Mouse (Mus musculus): Measurements from ENCODE around the gene Disc1. TPM values are rescaled to one million over a fixed set of nuclear protein-coding genes. Genes with fewer than 3 reads are reported as not detected.

The Disc1 gene
- polyA plus RNA-seq, 1 experiment from 2014 or later: 1.6 TPM

DNA sequence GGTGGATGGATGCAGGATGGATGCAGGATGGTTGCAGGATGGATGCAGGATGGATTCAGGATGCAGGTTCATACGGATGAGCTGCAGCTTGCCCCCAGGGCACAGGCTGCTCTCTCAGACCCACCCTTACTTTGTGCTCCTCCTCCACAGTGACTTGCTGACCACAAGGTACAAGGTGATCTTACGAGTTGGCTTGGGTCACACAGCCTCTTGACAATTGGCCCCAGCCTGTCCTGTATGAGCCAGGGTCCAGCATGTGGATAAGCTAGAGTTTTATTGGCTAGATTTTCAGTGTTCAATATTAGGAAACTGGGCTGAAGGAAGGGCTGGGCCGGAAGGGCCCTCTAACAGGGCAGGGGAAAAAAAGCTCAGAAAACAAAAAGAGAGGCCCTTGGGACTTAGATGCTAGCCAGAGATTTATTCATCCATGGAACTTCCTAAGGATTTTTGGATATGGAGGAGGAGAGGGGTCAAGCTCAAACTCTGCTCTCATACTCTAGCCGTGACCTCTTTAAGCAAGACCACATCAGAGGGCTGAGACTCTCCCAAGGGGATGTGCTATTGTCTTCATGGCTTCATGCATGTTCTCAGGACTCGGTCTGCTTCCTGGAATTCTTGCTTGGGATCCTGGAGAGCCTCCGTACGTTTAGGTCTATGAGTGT is 143.5 kb downstream of the Disc1 start:
- WGBS: 75% methylated on average over 7 of the region's 7 CpGs
- Histone ChIP-seq H3K27me3 (replicated peaks) (no peaks in the 10 kb centered on the region), H3K36me3 (no peaks in the 10 kb centered on the region), H3K9ac (no peak overlapping the region), H3K9me3 (no peaks in the 10 kb centered on the region), H3K4me1 (replicated peaks) (peaks cover 4% of the 10 kb centered on the region; the same call in 1 of the 2 replicates), H3K4me2 (replicated peaks) (no peak overlapping the region), H3K27ac (no peak overlapping the region), H3K4me3 (replicated peaks) (no peak overlapping the region)
- ATAC-seq: no peak

DNA sequence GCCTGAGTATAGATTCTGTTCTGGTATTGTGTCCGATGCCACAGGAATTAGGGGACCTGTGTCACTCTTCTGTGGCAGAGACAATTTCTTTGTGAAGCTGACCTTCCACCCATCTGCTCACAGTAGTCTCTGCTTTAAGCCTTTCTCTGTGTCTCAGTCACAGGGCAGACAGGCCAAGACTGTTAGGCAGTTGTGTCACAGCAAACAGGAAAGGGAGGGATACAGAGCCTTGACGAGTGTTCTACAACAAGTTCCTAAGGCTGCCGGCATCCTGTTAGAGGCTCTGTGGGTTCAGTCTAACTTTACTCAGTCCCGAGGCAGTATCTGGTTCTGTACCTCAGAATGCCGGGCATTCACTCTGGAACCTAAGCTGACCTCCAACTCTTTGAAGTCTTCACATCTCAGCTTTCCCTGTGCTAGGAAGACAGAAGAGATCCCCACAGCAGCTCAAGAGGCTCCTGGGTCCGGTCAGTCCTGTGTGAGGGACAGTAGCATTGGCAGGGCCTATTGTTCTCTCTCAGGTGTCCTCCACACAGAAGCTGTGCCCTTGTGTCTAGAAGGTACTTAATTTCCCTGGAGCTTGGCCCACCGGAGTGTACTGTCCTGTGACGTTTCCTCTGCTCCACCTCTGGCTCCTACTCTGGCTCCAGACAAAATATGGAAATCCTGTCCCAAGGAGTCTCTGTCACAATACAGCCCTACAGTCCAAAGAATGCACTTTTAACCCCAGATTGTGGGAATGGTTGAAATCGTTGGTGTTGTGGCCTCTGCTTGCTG is 144.6 kb downstream of the Disc1 start:
- ATAC-seq: no peak
- Histone ChIP-seq H3K9me3 (no peaks in the 10 kb centered on the region), H3K27me3 (replicated peaks) (no peaks in the 10 kb centered on the region), H3K9ac (no peak overlapping the region), H3K4me2 (replicated peaks) (no peak overlapping the region), H3K36me3 (no peaks in the 10 kb centered on the region), H3K4me1 (replicated peaks) (peaks cover 4% of the 10 kb centered on the region; the same call in 1 of the 2 replicates), H3K4me3 (replicated peaks) (no peak overlapping the region), H3K27ac (no peak overlapping the region)
- 73% methylated on average over 9 of the region's 9 CpGs for WGBS

DNA sequence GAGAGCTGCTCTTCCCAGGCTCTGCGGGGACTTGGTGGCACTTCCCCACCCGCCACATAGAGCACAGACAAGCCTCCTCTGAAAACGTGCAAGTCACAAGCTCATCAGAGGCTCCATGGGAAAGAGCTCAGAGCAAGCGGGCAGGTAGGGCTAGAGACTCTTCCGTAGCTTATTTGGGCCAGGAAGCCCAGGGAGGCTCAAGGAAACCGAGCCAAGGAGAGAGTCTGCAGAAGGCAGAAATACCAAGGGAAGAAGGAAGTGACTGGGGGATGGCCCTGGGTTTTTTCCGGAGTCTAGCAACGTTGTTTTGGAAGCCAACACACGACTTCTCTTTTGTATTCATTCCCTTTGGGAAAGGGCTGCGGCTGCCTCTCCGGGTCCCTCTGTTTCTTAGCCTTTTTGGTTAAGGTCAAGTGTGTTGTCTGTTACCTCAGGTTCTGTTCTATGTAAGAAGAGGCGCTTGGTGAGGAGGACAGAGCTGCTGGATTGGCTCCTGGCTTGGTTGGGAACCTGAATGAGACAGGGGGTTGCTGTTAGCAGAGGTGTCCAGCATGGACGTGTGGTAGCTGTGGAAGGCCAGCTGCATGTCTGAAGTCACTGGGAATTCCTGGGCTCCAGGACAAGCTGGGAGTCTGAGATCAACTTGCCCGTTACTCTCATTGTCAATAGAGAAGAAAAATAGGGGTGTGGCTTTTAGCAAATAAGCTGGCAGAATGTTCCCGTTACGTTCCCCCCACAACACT is 145.4 kb downstream of the Disc1 start:
- no peak overlapping the region for H3K27ac ChIP-seq
- H3K9me3 ChIP-seq: no peaks in the 10 kb centered on the region
- H3K36me3 ChIP-seq: no peaks in the 10 kb centered on the region
- H3K27me3 ChIP-seq (replicated peaks): no peaks in the 10 kb centered on the region
- H3K9ac ChIP-seq: no peak overlapping the region
- peaks cover 4% of the 10 kb centered on the region; the same call in 1 of the 2 replicates for H3K4me1 ChIP-seq (replicated peaks)
- H3K4me2 ChIP-seq (replicated peaks): no peak overlapping the region
- ATAC-seq: no peak
- no peak overlapping the region for H3K4me3 ChIP-seq (replicated peaks)
- WGBS: 56% methylated on average over 16 of the region's 16 CpGs

DNA sequence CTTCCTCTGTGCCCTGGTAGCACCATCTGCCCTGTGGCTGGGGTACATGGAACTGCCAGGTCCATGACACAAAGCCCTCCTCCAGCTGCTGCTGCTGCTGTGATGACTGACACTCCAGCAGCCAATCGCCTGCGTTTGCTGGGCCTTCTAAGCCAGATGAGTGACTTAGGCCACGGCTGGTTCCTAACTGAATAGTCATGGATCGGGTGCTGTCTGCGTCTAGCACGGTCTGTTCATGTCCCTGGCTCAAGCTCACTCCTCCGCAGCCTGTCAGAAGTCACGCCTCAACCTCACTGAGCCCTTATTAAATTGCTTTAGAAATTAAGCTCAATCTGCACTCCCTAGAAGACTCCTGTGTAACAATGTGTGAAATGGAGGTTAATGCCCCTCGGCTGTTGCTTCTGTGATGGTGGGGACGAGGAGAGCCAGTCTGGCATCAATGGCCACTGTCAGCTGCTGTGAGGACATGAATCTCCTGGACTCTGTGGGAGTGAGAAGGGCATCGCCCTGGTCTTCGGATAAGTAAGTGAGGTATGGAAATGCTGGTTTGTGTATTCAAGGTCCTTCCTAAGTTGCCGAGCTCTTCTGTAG is 146.4 kb downstream of the Disc1 start:
- no peaks in the 10 kb centered on the region for H3K27me3 ChIP-seq (replicated peaks)
- H3K9me3 ChIP-seq: no peaks in the 10 kb centered on the region
- H3K36me3 ChIP-seq: no peaks in the 10 kb centered on the region
- WGBS: 82% methylated on average over 13 of the region's 13 CpGs
- no peak for ATAC-seq
- H3K4me3 ChIP-seq (replicated peaks): no peak overlapping the region
- H3K9ac ChIP-seq: no peak overlapping the region
- peaks cover 4% of the 10 kb centered on the region; the same call in 1 of the 2 replicates for H3K4me1 ChIP-seq (replicated peaks)
- no peak overlapping the region for H3K4me2 ChIP-seq (replicated peaks)
- no peak overlapping the region for H3K27ac ChIP-seq

DNA sequence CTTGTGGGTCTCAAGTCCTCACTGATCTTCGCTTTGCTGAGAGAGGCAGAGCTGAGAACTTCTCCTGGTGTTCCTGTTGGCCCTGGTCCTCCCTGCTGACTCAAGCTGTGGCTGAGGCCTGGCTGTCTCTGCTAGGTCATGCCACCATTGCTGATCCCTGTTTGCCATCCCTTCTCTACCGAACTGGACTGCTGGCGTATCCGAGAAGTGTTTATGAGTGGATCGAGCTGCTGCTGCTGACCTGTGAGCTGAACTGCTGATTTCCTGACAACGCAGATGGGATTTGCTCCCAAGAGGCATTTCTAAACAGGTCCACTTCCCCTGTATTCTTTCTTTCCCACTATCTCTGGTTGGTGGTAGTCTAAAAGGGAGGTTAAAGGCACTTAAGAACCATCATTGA is 147.7 kb downstream of the Disc1 start:
- ATAC-seq: no peak
- Histone ChIP-seq H3K4me1 (replicated peaks) (peaks cover 4% of the 10 kb centered on the region; the same call in 1 of the 2 replicates), H3K9ac (no peak overlapping the region), H3K9me3 (no peaks in the 10 kb centered on the region), H3K27me3 (replicated peaks) (no peaks in the 10 kb centered on the region), H3K4me2 (replicated peaks) (no peak overlapping the region), H3K4me3 (replicated peaks) (no peak overlapping the region), H3K27ac (no peak overlapping the region), H3K36me3 (no peaks in the 10 kb centered on the region)
- WGBS: 66% methylated on average over 6 of the region's 6 CpGs

DNA sequence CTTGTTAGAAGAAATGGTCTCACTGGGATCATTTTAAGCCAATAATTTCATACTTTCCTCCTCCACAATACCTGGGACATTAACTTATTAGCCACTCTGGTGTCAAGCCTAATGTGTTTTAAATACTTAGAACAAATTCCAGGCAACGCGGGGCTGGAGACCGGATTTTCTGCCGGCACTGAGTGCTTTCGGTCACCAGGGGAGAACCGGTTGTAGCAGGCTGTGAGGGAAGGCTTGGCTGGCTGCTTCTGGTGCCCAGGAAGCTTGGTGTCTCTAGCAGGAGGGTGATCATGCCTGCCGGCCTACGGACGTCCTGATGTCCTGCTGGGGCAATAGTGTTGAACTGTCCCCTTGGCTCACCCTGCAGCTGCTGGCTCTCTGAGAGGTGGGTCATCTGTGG is 149.0 kb downstream of the Disc1 start:
- no peak for ATAC-seq
- Histone ChIP-seq H3K9ac (no peak overlapping the region), H3K4me2 (replicated peaks) (no peak overlapping the region), H3K27me3 (replicated peaks) (no peaks in the 10 kb centered on the region), H3K27ac (no peak overlapping the region), H3K9me3 (no peaks in the 10 kb centered on the region), H3K36me3 (no peaks in the 10 kb centered on the region), H3K4me1 (replicated peaks) (peaks cover 4% of the 10 kb centered on the region; the same call in 1 of the 2 replicates), H3K4me3 (replicated peaks) (no peak overlapping the region)
- WGBS: 68% methylated on average over 9 of the region's 9 CpGs

DNA sequence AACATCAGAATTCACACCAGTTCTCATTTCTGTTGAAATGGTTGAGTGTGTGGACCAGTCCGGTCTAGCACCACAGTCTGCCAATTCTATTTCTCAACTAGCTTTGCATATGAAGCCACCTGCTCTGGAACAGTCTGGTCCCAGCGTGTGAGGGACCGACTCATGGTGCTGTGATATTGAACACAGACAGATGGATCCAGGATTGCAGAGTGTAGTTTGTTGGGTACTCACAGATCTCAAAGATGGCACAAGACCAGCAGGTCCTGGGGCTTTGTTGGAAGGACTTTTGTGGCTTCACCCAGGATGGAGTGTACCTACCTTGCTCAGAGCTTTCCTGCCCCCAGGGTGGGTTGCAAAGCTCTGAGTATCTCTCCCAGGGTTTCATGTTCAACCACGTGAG is 151.6 kb downstream of the Disc1 start:
- no peak overlapping the region for H3K4me3 ChIP-seq (replicated peaks)
- no peak for ATAC-seq
- H3K9me3 ChIP-seq: no peaks in the 10 kb centered on the region
- WGBS: 88% methylated on average over 4 of the region's 4 CpGs
- H3K27me3 ChIP-seq (replicated peaks): no peaks in the 10 kb centered on the region
- no peak overlapping the region for H3K4me2 ChIP-seq (replicated peaks)
- no peaks in the 10 kb centered on the region for H3K4me1 ChIP-seq (replicated peaks)
- no peak overlapping the region for H3K27ac ChIP-seq
- H3K9ac ChIP-seq: no peak overlapping the region
- no peaks in the 10 kb centered on the region for H3K36me3 ChIP-seq

DNA sequence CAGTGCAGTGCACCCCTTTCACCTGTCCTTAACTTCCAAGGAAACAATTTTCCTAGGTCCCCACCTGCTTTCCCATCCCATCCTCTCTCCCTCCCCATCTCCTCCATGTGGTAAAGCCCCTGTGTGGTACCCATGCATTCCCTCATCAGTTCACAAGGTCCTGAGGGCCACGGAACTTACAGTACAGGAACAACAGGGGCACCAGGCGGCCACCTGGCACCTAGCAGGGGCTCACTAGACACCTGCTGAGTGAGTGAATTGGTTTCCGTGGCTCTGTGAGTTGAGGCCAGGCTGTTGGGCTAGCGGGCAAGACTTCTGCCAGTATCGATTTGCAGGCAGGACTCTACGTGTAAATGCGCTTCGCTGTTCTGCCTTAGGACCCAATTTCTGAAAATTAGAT is 152.4 kb downstream of the Disc1 start:
- WGBS: 78% methylated on average over 8 of the region's 8 CpGs
- Histone ChIP-seq H3K9ac (no peak overlapping the region), H3K27me3 (replicated peaks) (no peaks in the 10 kb centered on the region), H3K4me1 (replicated peaks) (no peaks in the 10 kb centered on the region), H3K4me2 (replicated peaks) (no peak overlapping the region), H3K9me3 (no peaks in the 10 kb centered on the region), H3K4me3 (replicated peaks) (no peak overlapping the region), H3K27ac (no peak overlapping the region), H3K36me3 (no peaks in the 10 kb centered on the region)
- no peak for ATAC-seq

DNA sequence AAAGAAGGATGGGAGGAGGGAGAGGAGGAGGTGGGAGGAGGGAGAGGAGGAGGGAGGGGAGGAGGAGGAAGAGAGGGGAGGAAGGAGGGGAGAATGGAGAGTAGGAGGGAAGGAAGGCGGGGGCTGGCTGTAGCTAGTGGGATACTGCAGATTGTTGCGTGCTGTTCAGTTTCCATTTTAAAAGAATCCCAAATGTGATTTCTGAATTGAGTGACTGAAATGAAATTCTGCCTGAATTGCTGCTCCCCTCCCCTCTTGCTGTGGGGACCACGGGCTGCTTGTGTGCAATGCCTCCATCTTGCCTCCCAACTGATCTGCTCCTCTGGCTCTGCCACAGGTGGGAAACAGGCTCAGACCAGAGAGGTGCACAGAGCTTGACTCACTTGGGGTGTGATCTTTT is 153.0 kb downstream of the Disc1 start:
- no peaks in the 10 kb centered on the region for H3K4me1 ChIP-seq (replicated peaks)
- no peak overlapping the region for H3K4me2 ChIP-seq (replicated peaks)
- H3K9me3 ChIP-seq: no peaks in the 10 kb centered on the region
- H3K9ac ChIP-seq: no peak overlapping the region
- no peaks in the 10 kb centered on the region for H3K27me3 ChIP-seq (replicated peaks)
- 76% methylated on average over 3 of the region's 3 CpGs for WGBS
- no peak overlapping the region for H3K4me3 ChIP-seq (replicated peaks)
- H3K36me3 ChIP-seq: no peaks in the 10 kb centered on the region
- ATAC-seq: no peak
- H3K27ac ChIP-seq: no peak overlapping the region

DNA sequence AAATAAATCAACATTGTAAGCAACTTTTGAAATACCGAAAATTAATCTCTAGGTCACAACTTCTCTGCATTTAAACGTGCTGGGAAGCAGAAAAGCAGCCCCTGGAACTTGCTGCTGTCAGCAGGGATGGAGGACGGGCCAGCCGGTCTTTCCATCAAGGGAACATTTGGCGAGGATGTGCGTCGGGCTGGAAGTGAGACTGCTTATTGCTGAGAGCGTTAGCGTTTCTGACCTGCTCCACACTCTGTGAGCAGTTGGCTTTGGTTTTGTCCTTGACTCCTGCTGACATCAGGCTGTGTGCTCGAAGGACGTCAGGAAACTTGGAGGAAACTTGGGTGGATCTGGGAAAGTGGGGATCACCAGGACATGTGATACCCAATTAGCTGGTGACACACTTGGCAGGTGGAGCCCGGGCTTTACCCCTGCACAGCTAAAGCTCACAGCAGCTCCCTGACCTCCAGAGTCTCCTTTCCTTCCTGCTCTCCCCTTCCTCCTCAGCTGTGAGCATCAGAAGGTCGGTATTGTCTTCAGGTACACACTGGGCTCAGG is 158.7 kb downstream of the Disc1 start:
- Histone ChIP-seq H3K4me3 (replicated peaks) (no peak overlapping the region), H3K9ac (no peak overlapping the region), H3K27me3 (replicated peaks) (no peaks in the 10 kb centered on the region), H3K36me3 (no peaks in the 10 kb centered on the region), H3K9me3 (no peaks in the 10 kb centered on the region), H3K27ac (no peak overlapping the region), H3K4me1 (replicated peaks) (no peaks in the 10 kb centered on the region), H3K4me2 (replicated peaks) (no peak overlapping the region)
- no peak for ATAC-seq
- 65% methylated on average over 13 of the region's 13 CpGs for WGBS

DNA sequence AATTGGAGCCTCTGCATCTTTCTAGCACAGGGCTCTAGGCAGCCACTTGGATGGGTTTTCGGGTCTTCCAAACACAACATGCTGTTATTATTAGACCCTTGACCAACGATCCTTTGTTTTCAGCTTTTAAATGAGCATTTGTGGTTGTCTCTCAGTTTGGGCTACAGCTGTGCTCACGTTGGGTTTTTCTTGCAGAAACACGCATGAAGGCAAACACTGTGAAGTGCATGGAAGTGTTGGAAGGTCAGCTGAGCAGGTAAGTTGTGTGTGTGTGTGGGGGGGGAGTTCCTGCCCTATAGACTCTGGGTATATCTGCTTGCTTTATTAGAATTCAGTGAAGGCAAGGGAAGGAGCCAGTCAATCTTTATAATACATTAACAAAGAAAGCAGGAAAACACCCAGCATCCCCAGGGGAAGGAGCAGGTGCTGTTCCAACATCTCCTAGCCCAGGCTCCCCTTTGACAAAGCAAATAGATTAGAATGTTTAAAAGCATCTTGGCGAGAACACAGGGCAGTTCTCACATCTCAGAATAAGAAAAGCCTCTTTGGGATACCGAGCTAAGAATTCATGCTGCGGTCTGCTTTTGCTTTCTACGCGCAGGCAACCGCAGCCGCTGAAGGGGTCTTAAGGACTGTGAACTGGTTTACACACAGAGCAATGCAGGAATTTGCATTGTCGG is 164.0 kb downstream of the Disc1 start:
- H3K27me3 ChIP-seq (replicated peaks): no peaks in the 10 kb centered on the region
- H3K36me3 ChIP-seq: no peaks in the 10 kb centered on the region
- no peak overlapping the region for H3K4me2 ChIP-seq (replicated peaks)
- no peak for ATAC-seq
- H3K4me3 ChIP-seq (replicated peaks): no peak overlapping the region
- H3K9me3 ChIP-seq: no peaks in the 10 kb centered on the region
- 56% methylated on average over 12 of the region's 12 CpGs for WGBS
- H3K4me1 ChIP-seq (replicated peaks): peaks cover 2% of the 10 kb centered on the region
- H3K27ac ChIP-seq: no peak overlapping the region
- no peak overlapping the region for H3K9ac ChIP-seq

Data from intestine, embryonic 15.5 days (tissue).